Mouse (Mus musculus): Measurements from ENCODE around the gene Espl1.

GRCm38 (mm10) chr15:102279092-102279782 is 16.8 kb upstream of the Espl1 start, which contains the start of gene Mfsd5:
- TF ChIP-seq CTCF (IDR thresholded peaks at IDR 0.05; ENCODE audit: extremely low read depth, insufficient read depth, insufficient read length, insufficient replicate concordance): no peak
- peak; percentile 83 for TF ChIP-seq POLR2A (IDR thresholded peaks at IDR 0.05; ENCODE audit: low read depth, low read length)
